Comparison of ENCODE assay signal across 8 mouse cellular contexts in the genomic region with DNA sequence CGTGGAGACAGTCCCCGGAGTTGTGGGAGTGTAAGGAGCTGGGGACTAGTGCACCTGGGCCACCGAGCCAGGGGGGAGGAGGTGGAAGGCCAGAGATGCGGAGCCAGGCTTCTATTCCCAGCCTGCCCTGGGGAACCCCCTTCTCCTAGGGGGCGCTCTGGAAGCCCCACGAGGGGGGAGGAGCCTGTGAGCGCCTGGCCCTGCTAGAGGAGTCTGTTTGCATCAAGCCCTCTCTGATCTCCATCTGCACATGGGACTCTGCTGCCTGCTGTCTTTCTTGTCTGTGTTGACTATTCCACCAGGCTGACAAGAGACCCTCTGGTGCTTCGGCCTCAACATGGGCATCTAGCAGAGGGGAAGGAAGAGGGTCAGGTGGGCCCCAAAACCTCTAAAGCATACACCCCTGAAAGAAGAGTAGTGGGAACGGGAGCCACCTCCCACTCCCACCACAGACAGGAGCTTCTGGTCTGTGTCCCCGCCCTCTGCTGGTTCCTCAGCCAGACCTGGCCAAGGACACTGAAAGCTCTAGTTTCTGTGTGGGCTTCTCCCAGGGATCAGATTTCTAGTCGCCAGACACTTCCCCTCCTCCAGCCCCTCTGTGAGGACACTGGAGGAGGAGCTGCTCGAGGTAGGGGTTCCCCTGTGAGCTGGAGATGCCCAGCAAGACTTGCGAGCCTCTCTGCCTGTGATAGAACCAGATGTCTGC. TPM values are rescaled to one million over a fixed set of nuclear protein-coding genes. Genes with fewer than 3 reads are reported as not detected.
DNase-seq lines count a peak whose midpoint lies in the region; ATAC-seq and TF ChIP-seq lines count a peak whose summit lies in the region.

No protein-coding gene starts in this region.

- H3K27ac ChIP-seq in heart, embryonic 16.5 days (ENCODE audit: low read length): no peak overlapping the region
- H3K27ac ChIP-seq in lung, postnatal 0 days (ENCODE audit: low read length): no peak overlapping the region
- H3K27ac ChIP-seq in stomach, embryonic 16.5 days (ENCODE audit: low read length): peak overlapping the region; percentile 31; the same call in 1 of the 2 replicates

- H3K9me3 ChIP-seq in heart, embryonic 16.5 days (replicated peaks; ENCODE audit: control insufficient read depth, low read length): no peaks in the 10 kb centered on the region
- H3K9me3 ChIP-seq in lung, postnatal 0 days (ENCODE audit: low read length): no peaks in the 10 kb centered on the region
- H3K9me3 ChIP-seq in stomach, embryonic 16.5 days (replicated peaks; ENCODE audit: control insufficient read depth, low read length): no peaks in the 10 kb centered on the region

- peak; percentile 54 for DNase-seq in adrenal gland, postnatal 10 days
- DNase-seq in adrenal gland, adult 18-20 months (ENCODE audit: low spot score in 2 of 2): no peak
- peak; percentile 51 to 56 for DNase-seq in right cerebral cortex, postnatal 10 days (ENCODE audit: low spot score in 2 of 2)
- no peak for DNase-seq in right cerebral cortex, postnatal 14 days
- DNase-seq in lung, postnatal 0 days (ENCODE audit: low spot score): no peak
- no peak for DNase-seq in spleen, postnatal 14 days (ENCODE audit: low spot score in 2 of 2)

- 22% methylated on average over 11 of the region's 13 CpGs for WGBS in heart, embryonic 16.5 days
- 23% methylated on average over 10 of the region's 13 CpGs for WGBS in lung, postnatal 0 days
- 17% methylated on average over 12 of the region's 13 CpGs for WGBS in stomach, embryonic 16.5 days

- no peak for TF ChIP-seq EP300 in lung, postnatal 0 days (IDR thresholded peaks at IDR 0.05)

- no peaks in the 10 kb centered on the region for H3K27me3 ChIP-seq in heart, embryonic 16.5 days (ENCODE audit: control insufficient read depth, insufficient read depth, low read length)
- no peaks in the 10 kb centered on the region for H3K27me3 ChIP-seq in lung, postnatal 0 days (replicated peaks; ENCODE audit: insufficient read depth, low read length)
- no peaks in the 10 kb centered on the region for H3K27me3 ChIP-seq in stomach, embryonic 16.5 days (ENCODE audit: control insufficient read depth, insufficient read depth, low read length)

- H3K4me2 ChIP-seq in heart, embryonic 16.5 days (ENCODE audit: low read depth, low read length): peak overlapping the region; percentile 1; the same call in 1 of the 2 replicates
- no peak overlapping the region for H3K4me2 ChIP-seq in lung, postnatal 0 days (replicated peaks; ENCODE audit: low read depth, low read length)
- peak overlapping the region; percentile 95 for H3K4me2 ChIP-seq in stomach, embryonic 16.5 days (ENCODE audit: low read depth, low read length)

- no peak overlapping the region for H3K4me3 ChIP-seq in heart, embryonic 16.5 days (ENCODE audit: low read length)
- H3K4me3 ChIP-seq in lung, postnatal 0 days (ENCODE audit: low read depth, low read length): no peak overlapping the region
- H3K4me3 ChIP-seq in stomach, embryonic 16.5 days (replicated peaks; ENCODE audit: low read length): no peak overlapping the region

- H3K9ac ChIP-seq in heart, embryonic 16.5 days (ENCODE audit: low read length): peak overlapping the region; percentile 36; the same call in 1 of the 2 replicates
- no peak overlapping the region for H3K9ac ChIP-seq in lung, postnatal 0 days (replicated peaks; ENCODE audit: low read depth)
- H3K9ac ChIP-seq in stomach, embryonic 16.5 days (ENCODE audit: low read length): peak overlapping the region; percentile 24

- H3K36me3 ChIP-seq in heart, embryonic 16.5 days (ENCODE audit: control insufficient read depth, insufficient read depth): no peaks in the 10 kb centered on the region
- no peaks in the 10 kb centered on the region for H3K36me3 ChIP-seq in lung, postnatal 0 days (ENCODE audit: insufficient read depth, low read length)
- no peaks in the 10 kb centered on the region for H3K36me3 ChIP-seq in stomach, embryonic 16.5 days (ENCODE audit: control insufficient read depth, insufficient read depth, low read length)

- no peak for ATAC-seq in heart, embryonic 16.5 days (replicated peaks; ENCODE audit: extremely low read depth, insufficient read depth, low FRiP score)
- no peak for ATAC-seq in lung, postnatal 0 days
- no peak for ATAC-seq in stomach, embryonic 16.5 days (ENCODE audit: insufficient read depth, low FRiP score)

- TF ChIP-seq CTCF in lung, postnatal 0 days (IDR thresholded peaks at IDR 0.05): peak; percentile 38

- H3K4me1 ChIP-seq in heart, embryonic 16.5 days (ENCODE audit: control insufficient read depth, insufficient read depth, low read length): peaks cover 41% of the 10 kb centered on the region
- no peaks in the 10 kb centered on the region for H3K4me1 ChIP-seq in lung, postnatal 0 days (ENCODE audit: insufficient read depth, low read depth, low read length)
- H3K4me1 ChIP-seq in stomach, embryonic 16.5 days (ENCODE audit: control insufficient read depth, insufficient read depth, low read length): peaks cover 31% of the 10 kb centered on the region

RNA-seq across cellular contexts. Expression of a gene that starts 3.2 kb away (rescaled TPM):
- 10 to 100 TPM; 48.7 to 60.4 TPM for total RNA-seq in adrenal gland, postnatal 10 days (2021)
- 10 to 100 TPM; 39.6 to 76.0 TPM for total RNA-seq in adrenal gland, adult 18-20 months (2021)
- polyA plus RNA-seq in heart, embryonic 16.5 days (2015; fragmentation: Nextera tagmentation; extraction: Ambion mirVana): 8.3 and 8.7 TPM in 2 replicates
- 11.4 and 14.3 TPM in 2 replicates for polyA plus RNA-seq in lung, postnatal 0 days (2015; fragmentation: Nextera tagmentation; extraction: Ambion mirVana)
- polyA plus RNA-seq in stomach, embryonic 16.5 days (2015; fragmentation: Nextera tagmentation; extraction: Ambion mirVana): 12.6 and 13.2 TPM in 2 replicates

RNA-seq across cellular contexts. Expression of a gene that starts 51.9 kb away (rescaled TPM):
- total RNA-seq in adrenal gland, postnatal 10 days (2021): under 1 TPM; 0.51 to 0.88 TPM
- 1 to 10 TPM; 1.2 to 1.7 TPM for total RNA-seq in adrenal gland, adult 18-20 months (2021)
- polyA plus RNA-seq in heart, embryonic 16.5 days (2015; fragmentation: Nextera tagmentation; extraction: Ambion mirVana): 1.0 and 1.2 TPM in 2 replicates
- polyA plus RNA-seq in lung, postnatal 0 days (2015; fragmentation: Nextera tagmentation; extraction: Ambion mirVana): 0.12 and 0.36 TPM in 2 replicates
- polyA plus RNA-seq in stomach, embryonic 16.5 days (2015; fragmentation: Nextera tagmentation; extraction: Ambion mirVana): 0.39 and 0.67 TPM in 2 replicates

RNA-seq across cellular contexts. Expression of a gene that starts 52.2 kb away (rescaled TPM):
- total RNA-seq in adrenal gland, postnatal 10 days (2021): 10 to 100 TPM in 1 of 2 experiments, 1 to 10 TPM in 1; 9.2 to 12.1 TPM
- total RNA-seq in adrenal gland, adult 18-20 months (2021): 1 to 10 TPM; 1.7 to 2.8 TPM
- 65.2 and 69.1 TPM in 2 replicates for polyA plus RNA-seq in heart, embryonic 16.5 days (2015; fragmentation: Nextera tagmentation; extraction: Ambion mirVana)
- 7.1 and 8.0 TPM in 2 replicates for polyA plus RNA-seq in lung, postnatal 0 days (2015; fragmentation: Nextera tagmentation; extraction: Ambion mirVana)
- polyA plus RNA-seq in stomach, embryonic 16.5 days (2015; fragmentation: Nextera tagmentation; extraction: Ambion mirVana): 49.4 and 53.1 TPM in 2 replicates

Comparison
In these comparisons a context has a peak if more than half of its experiments do, and no peak if none do; other contexts are left out.
1. DNase-seq: peak in adrenal gland, postnatal 10 days (single experiment) and right cerebral cortex, postnatal 10 days (2 of 2); none in adrenal gland, adult 18-20 months (0 of 2), right cerebral cortex, postnatal 14 days (single experiment), lung, postnatal 0 days (single experiment) and spleen, postnatal 14 days (0 of 2).